Mouse (Mus musculus) MN1 (cell line): ENCODE measurements around the gene C1rb.
"Not testable (repeated sequence)": the region's sequence is repeated elsewhere in the genome, so short reads cannot be mapped to it uniquely, and the experiment has no call there.

Source experiments
- DNase-seq: peaks from one replicate; pipeline ENCODE4 v3.0.0-alpha.2; 2016; ENCODE audit warnings: low spot score

C1rb gene

GRCm38 (mm10) chr6:124593121-124593520 is 23.0 kb downstream of the C1rb start:
- DNase-seq: no peak

GRCm38 (mm10) chr6:124602031-124602430 is 31.9 kb downstream of the C1rb start:
- DNase-seq: no peak

GRCm38 (mm10) chr6:124625612-124626011 is 55.5 kb downstream of the C1rb start:
- no peak for DNase-seq

GRCm38 (mm10) chr6:124626184-124626583 is 56.1 kb downstream of the C1rb start:
- DNase-seq: not testable (repeated sequence)

- no peak for DNase-seq
These were observed 60.7 kb downstream of the C1rb start for GRCm38 (mm10) chr6:124630763-124631162.
